Mouse (Mus musculus): ENCODE results near the gene Ncmap. TPM values are rescaled to one million over a fixed set of nuclear protein-coding genes. Genes with fewer than 3 reads are reported as not detected.
"Not testable (repeated sequence)": the region's sequence is repeated elsewhere in the genome, so short reads cannot be mapped to it uniquely, and the experiment has no call there.

Ncmap gene
- polyA plus RNA-seq, 1 experiment from 2014 or later = 0.79 TPM

DNA sequence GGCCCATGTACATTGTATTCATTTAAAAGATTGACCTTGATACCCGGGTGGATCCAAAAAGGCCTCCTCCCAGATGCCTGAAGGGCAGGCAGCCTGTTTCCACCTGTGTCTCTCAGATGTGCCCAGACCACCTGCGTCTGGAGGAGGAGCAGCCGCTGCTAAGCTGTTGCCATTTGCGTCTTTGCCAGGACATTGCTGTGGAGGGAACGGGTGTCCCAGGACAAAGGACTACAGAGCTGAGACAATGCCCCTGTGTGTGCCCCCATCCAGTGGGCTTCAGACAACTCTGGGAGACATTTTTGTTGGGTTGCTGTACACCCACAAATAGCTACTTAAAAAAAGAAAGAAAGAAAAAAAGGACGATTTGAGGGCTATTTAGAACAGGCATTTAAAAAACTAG lies 35.2 kb downstream of the Ncmap start:
- peaks cover under 1% of the 10 kb centered on the region; the same call in 1 of the 2 replicates for H3K27me3 ChIP-seq
- WGBS = 25% methylated on average over 6 of the region's 6 CpGs
- no peak for ATAC-seq

DNA sequence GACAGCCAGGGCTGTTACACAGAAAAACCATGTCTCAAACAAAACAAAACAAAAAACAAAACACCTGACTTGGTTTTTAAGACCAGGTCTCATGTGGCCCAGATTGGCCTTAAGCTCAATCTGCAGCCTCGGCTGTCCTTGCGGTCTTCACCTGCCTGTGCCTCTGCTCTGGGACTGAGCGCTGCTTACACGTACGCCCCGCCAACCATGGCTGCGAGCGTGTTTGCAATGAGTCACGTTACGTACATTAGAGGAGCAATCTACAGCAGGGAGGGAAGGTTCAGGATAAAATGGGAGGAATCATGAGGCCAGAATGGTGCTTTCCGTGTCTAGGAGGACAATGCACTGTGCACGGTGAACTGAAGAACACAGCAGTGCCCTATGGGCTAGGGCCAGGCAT lies 36.3 kb downstream of the Ncmap start:
- Histone ChIP-seq H3K4me1 (no peaks in the 10 kb centered on the region), H3K27me3 (peaks cover 4% of the 10 kb centered on the region), H3K9ac (no peak overlapping the region), H3K27ac (no peak overlapping the region), H3K4me2 (no peak overlapping the region), H3K4me3 (no peak overlapping the region), H3K9me3 (replicated peaks) (no peaks in the 10 kb centered on the region), H3K36me3 (ENCODE audit: poor library complexity, severe bottlenecking) (no peaks in the 10 kb centered on the region)
- 85% methylated on average over 12 of the region's 12 CpGs for WGBS
- ATAC-seq = no peak

More for the DNA sequence above, 35.2 kb downstream of the Ncmap start:
- Histone ChIP-seq H3K27ac (no peak overlapping the region), H3K4me1 (no peaks in the 10 kb centered on the region), H3K4me3 (no peak overlapping the region), H3K36me3 (ENCODE audit: poor library complexity, severe bottlenecking) (no peaks in the 10 kb centered on the region), H3K9ac (0 out of 2 replicates have a peak overlapping the region, but pooled peaks have one; percentile 18), H3K4me2 (no peak overlapping the region), H3K9me3 (replicated peaks) (no peaks in the 10 kb centered on the region)

GRCm38 (mm10) chr4:135358736-135359135 lies 39.3 kb downstream of the Ncmap start:
- WGBS = 2% methylated on average over 6 of the region's 6 CpGs
- ATAC-seq = no peak
- no peaks in the 10 kb centered on the region for H3K36me3 ChIP-seq (ENCODE audit: poor library complexity, severe bottlenecking)

GRCm38 (mm10) chr4:135357221-135357920 lies 40.7 kb downstream of the Ncmap start:
- WGBS = 82% methylated on average over 12 of the region's 12 CpGs
- Histone ChIP-seq H3K4me1 (peaks cover 7% of the 10 kb centered on the region), H3K4me3 (no peak overlapping the region), H3K27ac (no peak overlapping the region), H3K36me3 (ENCODE audit: poor library complexity, severe bottlenecking) (no peaks in the 10 kb centered on the region), H3K9me3 (replicated peaks) (no peaks in the 10 kb centered on the region), H3K4me2 (no peak overlapping the region), H3K9ac (no peak overlapping the region), H3K27me3 (peaks cover 4% of the 10 kb centered on the region)
- no peak for ATAC-seq

More at GRCm38 (mm10) chr4:135358736-135359135, 39.3 kb downstream of the Ncmap start:
- Histone ChIP-seq H3K4me1 (peaks cover 7% of the 10 kb centered on the region), H3K4me3 (no peak overlapping the region), H3K9ac (no peak overlapping the region), H3K4me2 (no peak overlapping the region), H3K9me3 (replicated peaks) (no peaks in the 10 kb centered on the region), H3K27me3 (peaks cover 4% of the 10 kb centered on the region), H3K27ac (no peak overlapping the region)

DNA sequence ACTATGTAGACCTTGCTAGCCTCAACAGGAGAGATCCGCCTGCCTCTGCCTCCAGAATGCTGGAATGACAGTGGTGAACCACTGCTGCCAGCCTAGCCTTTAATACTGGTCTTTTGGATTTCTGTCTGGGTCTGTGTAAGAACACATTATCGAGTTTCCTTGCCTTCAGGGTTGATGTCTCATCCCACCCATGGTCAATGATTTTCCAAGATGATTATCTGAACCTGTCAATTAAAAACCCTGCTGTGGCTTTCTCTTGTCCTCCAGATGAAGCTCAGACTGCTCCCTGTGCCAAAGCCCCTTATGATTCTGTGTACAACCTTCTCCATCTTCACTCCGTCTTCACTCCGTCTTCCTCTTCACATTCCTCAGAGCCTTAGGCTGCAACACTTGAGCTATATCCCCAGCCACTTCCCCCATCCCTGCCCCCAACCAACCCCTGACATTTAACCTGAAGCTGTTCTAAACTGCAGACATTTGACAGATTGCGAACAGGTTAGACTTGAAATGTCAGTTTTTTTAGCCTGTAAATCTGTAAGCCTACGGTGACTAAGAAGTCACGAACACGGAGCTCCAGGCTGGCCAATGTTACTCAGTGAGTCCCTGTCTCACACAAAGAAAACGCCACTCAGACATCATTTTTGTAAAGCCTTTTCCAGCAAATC lies 42.0 kb downstream of the Ncmap start:
- H3K27me3 ChIP-seq = peaks cover 4% of the 10 kb centered on the region
- no peak overlapping the region for H3K27ac ChIP-seq
- peaks cover 19% of the 10 kb centered on the region for H3K4me1 ChIP-seq
- 86% methylated on average over 9 of the region's 9 CpGs for WGBS
- H3K9me3 ChIP-seq (replicated peaks) = no peaks in the 10 kb centered on the region
- no peak for ATAC-seq
- no peaks in the 10 kb centered on the region for H3K36me3 ChIP-seq (ENCODE audit: poor library complexity, severe bottlenecking)
- no peak overlapping the region for H3K9ac ChIP-seq
- no peak overlapping the region for H3K4me3 ChIP-seq
- no peak overlapping the region for H3K4me2 ChIP-seq

DNA sequence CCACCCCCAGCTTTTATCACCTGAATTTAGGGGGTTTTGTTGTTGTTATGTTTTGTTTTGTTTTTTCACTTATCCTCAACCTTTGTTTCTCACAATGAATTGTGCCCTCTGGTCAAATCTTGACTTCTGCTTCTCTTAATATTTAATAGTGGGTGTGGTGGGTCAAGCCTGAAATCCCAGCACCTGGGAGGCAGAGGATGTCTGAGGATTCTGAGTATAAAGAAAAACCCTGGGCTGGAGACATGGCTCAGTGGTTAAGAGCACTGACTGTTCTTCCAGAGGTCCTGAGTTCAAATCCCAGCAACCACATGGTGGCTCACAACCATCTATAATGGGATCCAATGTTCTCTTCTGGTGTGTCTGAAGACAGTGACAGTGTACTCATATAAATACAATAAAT lies 43.3 kb downstream of the Ncmap start:
- ATAC-seq, H3K9ac ChIP-seq: not testable (repeated sequence)
- H3K27ac ChIP-seq = peak overlapping the region; percentile 94; the same call in 1 of the 2 replicates

GRCm38 (mm10) chr4:135353794-135354450 lies 44.1 kb downstream of the Ncmap start:
- Histone ChIP-seq H3K4me1 (peaks cover 19% of the 10 kb centered on the region), H3K9me3 (replicated peaks) (no peaks in the 10 kb centered on the region), H3K36me3 (ENCODE audit: poor library complexity, severe bottlenecking) (peaks cover 15% of the 10 kb centered on the region), H3K4me3 (peak overlapping the region; percentile 98), H3K27ac (peak overlapping the region; percentile 94), H3K9ac (peak overlapping the region; percentile 55), H3K27me3 (peaks cover 4% of the 10 kb centered on the region), H3K4me2 (peak overlapping the region; percentile 61)
- ATAC-seq = no peak
- WGBS = 24% methylated on average over 12 of the region's 12 CpGs

More for the DNA sequence above, 43.3 kb downstream of the Ncmap start:
- H3K4me2 ChIP-seq; H3K4me3 ChIP-seq; H3K27me3 ChIP-seq; H3K9me3 ChIP-seq (replicated peaks); H3K36me3 ChIP-seq (ENCODE audit: poor library complexity, severe bottlenecking): not testable (repeated sequence)
- peaks cover 19% of the 10 kb centered on the region for H3K4me1 ChIP-seq

GRCm38 (mm10) chr4:135353066-135353793 lies 44.8 kb downstream of the Ncmap start, which contains the start of gene Srrm1:
Gene Srrm1 (minus strand): TSS chr4:135353321.
- Histone ChIP-seq H3K27ac (peak within 1 kb of the TSS; percentile 94), H3K4me2 (peak within 1 kb of the TSS; percentile 94), H3K36me3 (ENCODE audit: poor library complexity, severe bottlenecking) (peaks cover 21% of the 10 kb centered on the region), H3K4me3 (peak within 1 kb of the TSS; percentile 98), H3K27me3 (peaks cover 4% of the 10 kb centered on the region), H3K9me3 (replicated peaks) (no peaks in the 10 kb centered on the region), H3K4me1 (peaks cover 19% of the 10 kb centered on the region), H3K9ac (peak within 1 kb of the TSS; percentile 99)
- peak; percentile 95 for ATAC-seq
- under 1% methylated on average over 68 of the region's 69 CpGs for WGBS

DNA sequence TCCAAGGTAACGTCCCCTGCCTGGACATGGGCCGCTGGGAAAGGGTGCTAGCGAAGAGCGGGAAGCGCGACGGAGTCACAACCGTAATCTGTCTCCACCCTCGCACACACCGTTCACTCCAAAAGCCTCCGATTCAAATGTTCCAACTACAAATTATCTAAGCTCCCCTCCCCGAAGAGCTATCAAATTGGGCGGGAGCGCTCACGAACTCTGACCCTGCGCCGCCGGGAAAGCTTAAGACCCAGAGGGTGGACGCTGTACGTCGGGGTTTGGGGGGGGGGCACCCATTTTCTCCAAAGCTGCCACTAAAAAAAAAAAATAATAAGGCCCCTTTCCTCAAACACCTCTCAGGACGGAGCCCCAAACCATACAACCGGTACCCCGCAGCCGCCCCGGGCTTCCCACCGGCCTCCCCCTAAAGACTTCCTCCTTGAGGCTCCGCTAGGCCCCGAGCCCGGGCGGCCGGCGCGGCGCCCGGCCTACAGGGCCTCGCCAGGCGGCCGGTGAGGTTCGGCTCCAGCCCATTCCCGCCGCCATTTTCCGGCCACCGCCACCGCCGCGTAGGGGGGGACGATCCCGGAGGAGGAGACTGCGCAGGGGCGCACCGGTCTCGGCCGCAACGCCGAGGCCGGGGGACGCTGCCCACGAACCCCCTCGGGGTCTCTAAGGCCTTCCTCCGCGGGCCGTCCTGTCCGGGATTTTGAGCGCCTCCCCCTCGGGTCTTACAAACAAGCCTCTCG lies 45.5 kb downstream of the Ncmap start:
- H3K27me3 ChIP-seq = peaks cover under 1% of the 10 kb centered on the region
- peaks cover 19% of the 10 kb centered on the region for H3K4me1 ChIP-seq
- ATAC-seq = peak; percentile 61
- H3K4me2 ChIP-seq = peak overlapping the region; percentile 94
- H3K9ac ChIP-seq = peak overlapping the region; percentile 99
- under 1% methylated on average over 62 of the region's 67 CpGs for WGBS
- peak overlapping the region; percentile 98 for H3K4me3 ChIP-seq
- H3K9me3 ChIP-seq (replicated peaks) = no peaks in the 10 kb centered on the region
- H3K27ac ChIP-seq = peak overlapping the region; percentile 80
- H3K36me3 ChIP-seq (ENCODE audit: poor library complexity, severe bottlenecking) = peaks cover 21% of the 10 kb centered on the region

DNA sequence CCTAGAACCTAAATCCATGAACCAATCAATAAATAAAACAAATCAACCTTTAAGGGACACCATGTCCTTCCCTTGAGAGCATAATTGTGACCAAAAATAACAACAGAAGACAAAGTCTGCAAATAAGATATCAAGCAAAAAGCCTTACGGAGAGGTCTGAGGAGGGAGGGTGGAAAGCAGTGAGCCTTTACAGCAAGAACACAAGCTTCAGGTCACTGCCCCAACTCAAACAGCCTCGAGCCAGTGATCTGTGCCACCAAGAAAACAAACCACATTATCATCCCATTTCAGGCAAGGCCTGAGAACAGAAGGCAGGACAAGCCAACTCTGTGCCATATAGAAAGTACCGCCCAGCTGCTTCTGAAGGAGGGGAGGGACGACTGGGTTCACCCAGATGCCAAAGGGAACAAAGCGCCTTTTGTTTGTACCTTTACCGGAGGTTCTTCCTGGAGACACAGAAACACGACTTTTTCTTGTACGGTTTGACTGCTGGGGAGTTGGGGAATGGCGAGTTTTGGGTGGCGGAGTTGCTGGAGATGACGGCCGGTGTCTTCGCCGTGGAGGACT lies 60.6 kb downstream of the Ncmap start:
- Histone ChIP-seq H3K4me2 (no peak overlapping the region), H3K36me3 (ENCODE audit: poor library complexity, severe bottlenecking) (peaks cover 98% of the 10 kb centered on the region), H3K4me1 (no peaks in the 10 kb centered on the region), H3K27ac (no peak overlapping the region), H3K27me3 (no peaks in the 10 kb centered on the region), H3K9me3 (replicated peaks) (no peaks in the 10 kb centered on the region), H3K4me3 (no peak overlapping the region), H3K9ac (no peak overlapping the region)
- 82% methylated on average over 14 of the region's 14 CpGs for WGBS
- no peak for ATAC-seq

- no peak overlapping the region for H3K27ac ChIP-seq
- no peak overlapping the region for H3K4me3 ChIP-seq
- ATAC-seq = no peak
- WGBS = 94% methylated on average over 3 of the region's 3 CpGs
- no peaks in the 10 kb centered on the region for H3K4me1 ChIP-seq
- H3K9me3 ChIP-seq (replicated peaks) = no peaks in the 10 kb centered on the region
- H3K9ac ChIP-seq = no peak overlapping the region
- H3K36me3 ChIP-seq (ENCODE audit: poor library complexity, severe bottlenecking) = peaks cover 98% of the 10 kb centered on the region
- H3K4me2 ChIP-seq = no peak overlapping the region
- no peaks in the 10 kb centered on the region for H3K27me3 ChIP-seq
Observed at GRCm38 (mm10) chr4:135336023-135336357, 62.0 kb downstream of the Ncmap start.
